Mouse (Mus musculus): ENCODE results near the gene 1700030J22Rik. TPM values are rescaled to one million over a fixed set of nuclear protein-coding genes. Genes with fewer than 3 reads are reported as not detected.

1700030J22Rik gene
- total RNA-seq, 2 experiments from 2014 or later = 0.38 TPM; not detected in 1

- no peak for ATAC-seq (replicated peaks; ENCODE audit: low FRiP score, low TSS enrichment, poor library complexity, severe bottlenecking)
Measured at GRCm38 (mm10) chr8:116954415-116954814, 24.3 kb downstream of the 1700030J22Rik start.

GRCm38 (mm10) chr8:116952428-116952827 lies 26.3 kb downstream of the 1700030J22Rik start:
- ATAC-seq (replicated peaks; ENCODE audit: low FRiP score, low TSS enrichment, poor library complexity, severe bottlenecking) = no peak

DNA sequence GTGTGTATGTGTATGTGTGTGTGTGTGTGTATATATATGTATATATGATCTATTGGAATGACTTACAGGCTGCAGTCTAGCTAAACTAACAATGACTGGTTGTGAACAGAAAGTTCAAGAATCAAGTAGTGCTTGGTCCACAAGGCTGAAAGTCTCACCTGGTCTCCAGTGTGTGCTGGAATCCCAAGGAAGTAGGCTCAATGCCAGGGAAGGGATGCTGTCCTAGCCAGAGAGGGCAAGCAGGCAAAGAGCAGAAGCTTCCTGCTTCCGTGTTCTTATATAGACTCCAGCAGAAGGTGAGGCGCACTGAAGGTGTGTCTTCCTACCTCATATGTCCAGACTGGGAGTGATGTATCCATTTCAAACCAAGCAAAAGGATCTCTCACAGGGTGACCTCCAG lies 27.0 kb downstream of the 1700030J22Rik start:
- no peak for ATAC-seq (replicated peaks; ENCODE audit: low FRiP score, low TSS enrichment, poor library complexity, severe bottlenecking)

DNA sequence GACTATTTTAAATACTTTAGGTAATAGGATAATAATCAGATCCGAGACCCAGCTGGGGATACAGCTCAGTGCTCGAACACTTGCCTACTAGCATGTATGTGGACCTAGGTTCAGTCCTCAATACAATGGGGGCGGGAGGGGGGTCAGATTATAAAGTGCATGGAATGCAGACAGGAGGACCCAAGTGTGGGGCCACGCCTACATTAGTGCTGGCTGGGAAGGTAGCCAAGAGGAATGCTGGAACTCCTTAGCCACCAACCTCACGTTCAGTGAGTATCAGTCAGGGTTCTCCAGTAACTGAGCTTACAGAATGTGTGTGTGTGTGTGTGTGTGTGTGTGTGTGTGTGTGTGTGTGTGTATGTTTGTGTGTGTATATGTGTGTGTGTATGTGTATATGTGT lies 27.4 kb downstream of the 1700030J22Rik start:
- ATAC-seq (replicated peaks; ENCODE audit: low FRiP score, low TSS enrichment, poor library complexity, severe bottlenecking) = peak; percentile 42; the same call in 1 of the 2 replicates

DNA sequence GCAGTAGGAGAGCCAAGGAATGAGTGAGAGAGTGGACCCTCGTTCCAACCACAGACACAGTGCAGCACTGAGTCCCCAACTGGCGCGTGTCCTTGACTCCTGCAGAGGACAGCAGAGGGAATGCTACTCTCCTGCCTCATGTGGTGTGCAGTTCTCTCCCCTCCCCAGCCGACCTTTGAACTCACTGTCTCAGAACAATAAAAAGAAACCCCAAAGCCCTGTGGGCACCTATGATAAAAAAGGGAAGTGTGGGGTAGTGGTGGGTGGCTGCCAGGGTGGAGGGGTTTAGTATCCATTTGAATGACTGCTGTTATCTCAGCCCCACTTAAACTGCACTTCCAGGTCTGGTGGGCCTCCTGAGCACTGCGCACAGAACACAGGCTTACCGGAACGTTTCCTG lies 31.2 kb downstream of the 1700030J22Rik start:
- ATAC-seq (replicated peaks; ENCODE audit: low FRiP score, low TSS enrichment, poor library complexity, severe bottlenecking) = no peak

DNA sequence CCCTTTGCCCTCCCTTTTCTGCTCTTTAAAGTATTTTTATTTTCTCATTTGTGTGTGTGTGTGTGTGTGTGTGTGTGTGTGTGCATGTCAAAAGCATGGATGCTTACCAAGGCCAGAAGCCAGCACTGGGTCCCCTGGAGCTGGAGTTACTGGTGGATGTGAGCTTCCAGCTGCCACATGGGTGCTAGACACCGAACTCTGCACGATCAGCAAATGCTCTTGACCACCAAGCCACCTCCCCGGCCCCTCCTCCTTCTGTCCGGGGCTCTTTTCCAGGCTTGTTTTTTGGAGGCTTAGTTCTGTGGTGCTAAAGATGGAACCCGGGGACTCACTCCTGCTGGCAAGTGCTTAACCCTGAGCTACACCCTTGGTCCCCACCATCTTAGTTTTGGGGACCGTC lies 31.9 kb downstream of the 1700030J22Rik start:
- ATAC-seq (replicated peaks; ENCODE audit: low FRiP score, low TSS enrichment, poor library complexity, severe bottlenecking) = no peak

DNA sequence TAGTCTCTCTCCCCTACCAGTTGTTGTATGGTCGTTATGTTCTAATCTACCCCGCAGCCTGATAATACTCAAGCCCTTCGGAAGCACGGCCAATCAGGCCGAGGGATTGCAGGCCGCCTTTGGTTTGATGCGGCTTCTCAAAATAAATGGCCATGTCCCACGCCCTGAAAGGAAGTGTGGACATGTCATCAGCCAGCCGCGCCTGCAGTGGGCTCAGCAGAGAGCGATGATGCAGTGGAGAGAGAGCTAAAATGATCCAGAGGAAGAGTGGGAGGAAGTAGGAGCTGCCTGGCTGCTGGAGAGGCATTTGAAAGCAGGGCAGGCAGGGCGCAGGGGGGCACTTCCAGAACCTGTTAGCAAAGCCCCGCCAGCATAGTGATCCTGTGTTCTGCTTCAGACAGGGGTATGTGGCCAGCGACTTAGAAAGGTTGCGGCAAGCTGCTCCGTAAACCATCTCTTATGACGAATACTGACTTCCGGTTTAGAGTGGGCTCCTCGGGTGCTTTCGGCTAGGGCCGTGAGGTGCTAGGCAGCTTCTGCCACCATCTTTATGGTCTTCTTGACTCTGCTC lies 32.4 kb downstream of the 1700030J22Rik start:
- no peak for ATAC-seq (replicated peaks; ENCODE audit: low FRiP score, low TSS enrichment, poor library complexity, severe bottlenecking)

- peak; percentile 64 for ATAC-seq (replicated peaks; ENCODE audit: low FRiP score, low TSS enrichment, poor library complexity, severe bottlenecking)
Measured at GRCm38 (mm10) chr8:116945169-116945910, 33.4 kb downstream of the 1700030J22Rik start.

- no peak for ATAC-seq (replicated peaks; ENCODE audit: low FRiP score, low TSS enrichment, poor library complexity, severe bottlenecking)
Measured at GRCm38 (mm10) chr8:116944385-116944696, 34.4 kb downstream of the 1700030J22Rik start.

GRCm38 (mm10) chr8:116943555-116944384 lies 35.0 kb downstream of the 1700030J22Rik start:
- ATAC-seq (replicated peaks; ENCODE audit: low FRiP score, low TSS enrichment, poor library complexity, severe bottlenecking) = 0 out of 2 replicates have a peak, but pooled peaks have one; percentile 8

- peak; percentile 39 for ATAC-seq (replicated peaks; ENCODE audit: low FRiP score, low TSS enrichment, poor library complexity, severe bottlenecking)
Measured at GRCm38 (mm10) chr8:116943161-116943554, 35.6 kb downstream of the 1700030J22Rik start, which contains the start of gene Atmin. Gene Atmin, plus strand, starts transcription at chr8:116943393.

DNA sequence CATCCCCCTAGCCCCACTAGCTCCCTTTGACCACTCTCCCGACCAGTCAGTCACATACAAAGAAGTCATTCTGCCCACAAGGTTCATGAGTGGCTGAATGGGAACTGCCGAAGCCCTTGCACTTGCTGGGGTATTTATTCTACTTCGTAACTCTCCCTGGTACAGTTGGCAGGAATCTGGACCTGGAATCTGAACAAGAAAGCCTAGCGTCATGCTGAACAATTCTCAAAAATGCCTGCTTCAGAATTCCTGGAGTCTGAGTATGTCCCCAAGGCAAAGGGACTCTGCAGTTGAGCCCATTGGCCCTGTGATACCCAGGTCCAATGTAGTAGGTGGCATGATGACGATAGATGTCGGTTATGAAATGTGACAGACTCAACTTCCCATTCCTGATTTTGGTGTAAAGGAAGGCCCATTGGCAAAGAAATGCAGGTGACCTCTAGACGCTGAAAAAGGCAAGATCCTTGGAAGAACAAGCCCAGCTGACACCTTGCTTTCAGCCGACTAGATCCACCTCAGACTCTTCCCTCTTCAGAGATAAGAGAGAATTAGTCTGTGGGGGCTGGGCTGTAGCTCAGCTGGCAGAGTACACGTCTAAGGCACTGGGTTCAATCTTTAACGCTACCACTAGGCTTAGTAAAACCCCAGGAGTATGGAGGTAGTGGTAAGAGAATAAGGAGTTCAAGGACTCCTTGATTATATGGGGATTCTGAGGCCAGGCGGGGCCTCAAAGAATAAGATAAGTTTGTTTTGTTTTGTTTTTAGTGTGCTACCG lies 36.3 kb downstream of the 1700030J22Rik start:
- ATAC-seq (replicated peaks; ENCODE audit: low FRiP score, low TSS enrichment, poor library complexity, severe bottlenecking) = peak; percentile 51

GRCm38 (mm10) chr8:116935506-116935905 lies 43.3 kb downstream of the 1700030J22Rik start:
- ATAC-seq (replicated peaks; ENCODE audit: low FRiP score, low TSS enrichment, poor library complexity, severe bottlenecking) = no peak

DNA sequence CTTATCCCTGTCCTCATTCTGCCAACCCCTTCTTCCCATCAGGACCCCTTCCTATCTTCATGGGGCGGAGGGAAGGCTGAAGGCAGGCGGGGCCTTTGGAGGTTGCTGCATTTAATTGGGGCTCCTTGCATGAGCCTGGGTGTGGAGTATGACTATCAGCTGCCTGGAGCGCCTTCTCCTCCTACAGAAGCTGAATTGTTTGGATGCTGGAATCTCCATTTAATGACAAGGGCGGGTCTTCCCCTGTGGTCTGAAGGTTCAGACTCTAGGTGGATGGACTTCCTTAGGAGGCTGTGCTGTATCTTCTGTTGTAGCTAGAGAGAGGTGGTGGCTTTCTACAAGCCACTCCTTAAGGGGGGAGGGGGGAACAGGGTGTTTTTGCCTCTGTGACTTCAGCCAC lies 43.8 kb downstream of the 1700030J22Rik start:
- no peak for ATAC-seq (replicated peaks; ENCODE audit: low FRiP score, low TSS enrichment, poor library complexity, severe bottlenecking)

- no peak; the same call in 1 of the 2 replicates for ATAC-seq (replicated peaks; ENCODE audit: low FRiP score, low TSS enrichment, poor library complexity, severe bottlenecking)
Measured at GRCm38 (mm10) chr8:116928588-116928987, 50.2 kb downstream of the 1700030J22Rik start.

GRCm38 (mm10) chr8:116927880-116928279 lies 50.9 kb downstream of the 1700030J22Rik start:
- ATAC-seq (replicated peaks; ENCODE audit: low FRiP score, low TSS enrichment, poor library complexity, severe bottlenecking) = peak; percentile 74

DNA sequence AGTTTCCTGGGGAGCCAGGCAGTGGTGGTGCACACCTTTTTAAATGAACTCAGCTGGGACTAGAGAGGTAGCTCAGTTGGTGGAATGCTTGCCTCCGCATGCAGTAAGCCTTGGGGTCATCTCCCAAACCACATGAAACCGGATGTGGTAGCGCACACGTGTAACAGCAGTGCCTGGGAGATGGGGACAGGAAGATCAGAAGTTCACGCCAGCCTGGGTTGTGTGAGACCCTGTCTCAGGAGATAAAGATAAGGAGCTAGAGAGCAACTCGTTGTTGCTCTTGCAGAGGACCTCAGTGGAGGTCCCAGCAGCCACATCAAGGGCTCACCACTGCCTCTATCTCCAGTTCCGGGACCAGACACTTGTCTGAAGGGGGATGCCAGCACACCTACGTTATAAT lies 55.2 kb downstream of the 1700030J22Rik start:
- no peak for ATAC-seq (replicated peaks; ENCODE audit: low FRiP score, low TSS enrichment, poor library complexity, severe bottlenecking)

DNA sequence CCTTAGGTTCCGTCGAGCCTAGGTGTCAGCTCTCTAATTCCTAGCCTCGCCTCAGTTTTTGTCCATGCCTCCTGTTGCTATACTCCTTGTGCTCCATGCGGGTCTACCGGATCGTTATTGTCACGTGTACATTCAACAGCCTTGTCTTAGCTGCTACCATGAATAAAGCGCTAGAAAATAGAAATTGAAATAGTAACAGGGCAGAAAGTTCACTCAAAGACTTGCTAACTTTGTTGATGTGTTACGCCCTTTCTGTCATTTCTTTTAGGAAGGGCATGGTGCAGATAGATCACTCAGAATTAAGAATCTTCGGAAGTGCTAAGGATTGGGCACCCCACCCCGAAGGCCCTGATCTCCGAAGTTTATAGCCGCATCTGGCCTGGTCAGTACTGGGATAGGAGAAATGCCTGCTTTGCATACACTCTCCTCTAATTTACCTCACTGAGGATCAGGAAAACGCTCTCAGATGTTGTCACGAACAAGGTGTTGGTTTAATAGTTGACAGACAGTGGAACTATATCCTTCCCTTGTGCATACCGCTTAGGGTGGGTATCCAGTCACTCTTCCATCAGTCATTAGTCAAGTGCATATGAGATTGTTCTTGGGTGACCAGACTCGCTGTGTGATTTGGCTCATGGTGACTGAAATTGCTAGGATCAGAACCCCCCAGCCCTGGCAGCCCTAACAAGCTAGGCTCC lies 56.5 kb downstream of the 1700030J22Rik start:
- ATAC-seq (replicated peaks; ENCODE audit: low FRiP score, low TSS enrichment, poor library complexity, severe bottlenecking) = no peak
